Mouse (Mus musculus): ENCODE measurements around the gene Map2k6.
A peak's percentile ranks its signal among the peaks of the same experiment; 100 is the strongest.
"Not testable (repeated sequence)": the region's sequence is repeated elsewhere in the genome, so short reads cannot be mapped to it uniquely, and the experiment has no call there.

The Map2k6 gene

DNA sequence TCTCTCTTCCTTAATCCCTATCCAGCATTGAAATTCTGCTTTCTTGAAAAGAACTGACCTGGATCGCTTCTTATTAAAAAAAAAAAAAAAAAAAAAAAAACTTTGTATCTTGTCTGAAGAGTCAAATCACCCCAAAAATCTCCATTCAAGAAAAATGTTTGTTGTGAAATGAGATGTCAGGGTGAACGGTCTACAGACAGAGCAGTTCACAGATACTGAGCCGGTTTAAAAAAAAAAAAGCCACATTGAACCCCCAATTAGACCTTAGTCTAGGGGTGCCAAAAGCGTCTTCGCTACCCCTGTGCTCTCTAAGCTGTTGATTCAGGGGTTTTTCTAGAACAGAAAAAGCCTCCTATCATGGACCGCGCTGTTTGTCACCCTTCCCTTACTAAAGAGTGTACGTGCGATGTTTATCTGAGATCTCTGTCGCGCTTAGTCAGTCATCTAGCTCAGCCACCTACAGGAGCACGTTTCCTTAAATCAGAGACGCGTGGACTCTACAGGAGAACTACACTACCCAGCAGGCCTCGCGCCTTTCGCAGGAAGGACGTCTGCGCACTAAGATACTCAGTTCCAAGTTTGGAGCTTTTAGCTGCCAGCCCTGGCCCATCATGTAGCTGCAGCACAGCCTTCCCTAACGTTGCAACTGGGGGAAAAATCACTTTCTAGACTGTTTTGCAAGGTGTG lies at the start of gene Map2k6:
Gene Map2k6, plus strand, starts transcription at position 570 of the 687 bp plus-strand sequence.
- peak; percentile 78 for DNase-seq

DNA sequence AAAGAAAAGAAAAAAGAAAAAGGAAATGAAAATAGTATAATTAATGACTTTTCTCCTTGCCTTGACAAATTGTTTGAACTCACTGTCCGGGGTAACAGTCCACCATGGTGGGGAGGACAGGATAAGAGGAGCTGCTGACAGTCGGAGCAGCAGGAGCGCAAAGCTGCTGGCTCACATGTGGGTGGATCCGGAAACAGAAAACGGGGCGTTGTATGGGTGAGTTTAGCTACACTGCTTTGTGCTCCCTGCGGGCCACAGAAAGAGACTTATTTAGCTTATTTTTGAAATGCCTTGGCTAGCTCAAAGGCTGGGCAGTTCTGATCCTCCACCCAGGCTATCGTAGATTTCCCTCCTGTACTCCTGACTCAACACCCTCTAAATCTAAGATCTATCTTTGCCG lies 44.7 kb upstream of the Map2k6 start:
- no peak for DNase-seq

DNA sequence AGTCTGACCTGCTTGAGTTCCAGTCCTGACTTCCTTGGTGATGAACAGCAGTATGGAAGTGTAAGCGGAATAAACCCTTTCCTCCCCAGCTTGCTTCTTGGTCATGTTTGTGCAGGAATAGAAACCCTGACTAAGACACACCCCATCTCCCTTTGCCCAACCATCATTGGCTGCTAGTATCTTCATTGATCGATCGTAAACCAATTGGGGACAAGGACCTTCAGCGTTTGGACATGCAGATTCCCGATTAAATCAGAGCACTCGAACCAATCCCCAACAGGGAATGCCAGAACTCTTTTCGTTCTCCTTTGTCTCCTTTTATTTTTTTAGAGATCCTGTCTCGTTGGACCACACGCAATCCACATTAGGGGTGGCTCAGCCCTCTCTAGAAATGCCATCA lies 43.8 kb upstream of the Map2k6 start:
- DNase-seq = not testable (repeated sequence)

DNA sequence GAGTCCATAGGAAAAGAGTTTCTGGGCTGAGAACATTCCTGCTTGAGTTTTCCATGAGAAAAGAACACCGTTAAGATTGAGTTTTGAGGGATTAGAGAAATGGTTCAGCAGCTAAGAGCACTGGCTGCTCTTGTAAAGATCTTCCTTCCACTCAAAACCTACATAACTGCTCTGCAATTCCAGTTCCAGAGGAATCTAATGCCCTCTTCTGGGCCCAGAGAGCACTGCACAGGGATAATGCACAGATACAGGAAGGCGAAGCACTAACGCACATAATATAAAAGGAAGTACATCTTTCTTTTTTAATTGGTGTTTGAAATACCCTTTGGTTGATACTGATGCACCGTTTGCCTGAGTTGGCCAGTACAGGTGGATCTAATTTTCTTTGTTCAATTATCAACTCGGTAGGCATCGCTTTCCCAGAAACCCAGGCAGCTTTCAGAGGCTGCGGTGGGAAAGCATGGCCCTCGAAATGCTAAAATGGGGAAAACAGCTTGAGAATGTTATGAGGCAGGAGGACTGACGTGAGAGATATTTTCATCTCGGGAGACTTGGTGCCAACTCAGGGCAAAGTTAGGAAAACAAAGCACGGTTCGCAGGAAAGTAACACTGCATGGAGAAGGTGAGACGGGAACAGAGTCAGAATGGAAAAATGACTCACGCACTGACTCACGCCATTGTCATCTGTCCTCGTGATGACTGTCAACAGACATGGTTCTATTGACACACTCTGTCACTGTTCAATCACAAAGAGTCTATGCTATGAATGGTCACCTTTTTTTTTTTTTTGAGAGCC lies 41.0 kb upstream of the Map2k6 start:
- DNase-seq = peak; percentile 27

DNA sequence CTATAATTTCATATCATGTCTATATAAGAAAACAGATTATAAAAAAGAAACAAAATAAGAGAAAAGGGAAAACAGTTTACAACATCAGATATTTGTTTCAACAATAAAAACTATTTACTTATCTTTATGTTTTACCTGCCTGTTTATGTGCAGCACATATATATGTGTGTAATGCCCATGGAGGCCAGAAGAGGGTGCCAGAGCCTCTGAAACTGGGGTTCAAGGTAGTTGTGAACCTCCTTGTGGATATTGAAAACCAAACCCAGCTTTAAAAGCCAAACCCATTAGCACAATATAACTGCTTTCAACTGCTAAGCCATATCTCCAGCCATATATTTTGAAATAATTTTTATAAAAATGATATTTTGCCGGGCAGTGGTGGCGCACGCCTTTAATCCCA lies 33.9 kb upstream of the Map2k6 start:
- peak; percentile 70 for DNase-seq

DNA sequence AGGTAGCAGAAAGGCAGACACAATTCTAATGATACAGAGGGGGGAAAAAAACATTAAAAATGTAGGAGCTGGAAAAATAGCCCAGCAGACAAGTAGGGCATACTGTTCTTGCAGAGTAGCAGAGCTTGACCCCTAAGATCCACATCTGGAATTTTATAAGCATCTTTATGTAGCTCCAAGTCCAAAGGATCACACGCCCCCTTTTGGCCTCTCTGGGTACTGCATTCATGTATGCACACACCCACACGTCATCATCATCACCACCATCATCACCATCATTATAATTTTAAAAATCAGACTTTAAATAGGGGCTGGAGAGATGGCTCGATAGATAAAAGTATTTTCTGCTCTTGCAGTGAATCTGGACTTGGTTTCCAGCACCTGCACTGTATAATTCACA lies 32.0 kb upstream of the Map2k6 start:
- peak; percentile 7 for DNase-seq

DNA sequence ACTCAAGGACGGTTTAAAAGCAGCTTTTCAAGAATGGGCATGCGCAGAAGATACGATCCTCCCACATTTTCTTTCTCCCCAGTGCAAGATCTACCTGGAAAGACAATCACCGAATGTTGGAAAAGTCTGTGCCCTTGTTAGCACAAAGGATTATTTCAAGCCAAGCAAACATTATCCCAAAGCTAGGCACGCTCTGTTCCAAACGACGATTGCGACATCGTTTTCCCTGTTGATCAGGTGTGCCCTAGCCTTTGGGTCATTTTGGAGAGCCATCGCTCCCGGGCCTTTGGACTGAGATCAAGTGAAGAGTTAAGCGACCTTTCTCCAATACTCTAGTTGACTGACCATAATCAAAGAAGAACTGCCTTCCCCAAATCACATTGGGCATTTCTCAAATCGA lies 31.3 kb upstream of the Map2k6 start:
- DNase-seq = peak; percentile 51

DNA sequence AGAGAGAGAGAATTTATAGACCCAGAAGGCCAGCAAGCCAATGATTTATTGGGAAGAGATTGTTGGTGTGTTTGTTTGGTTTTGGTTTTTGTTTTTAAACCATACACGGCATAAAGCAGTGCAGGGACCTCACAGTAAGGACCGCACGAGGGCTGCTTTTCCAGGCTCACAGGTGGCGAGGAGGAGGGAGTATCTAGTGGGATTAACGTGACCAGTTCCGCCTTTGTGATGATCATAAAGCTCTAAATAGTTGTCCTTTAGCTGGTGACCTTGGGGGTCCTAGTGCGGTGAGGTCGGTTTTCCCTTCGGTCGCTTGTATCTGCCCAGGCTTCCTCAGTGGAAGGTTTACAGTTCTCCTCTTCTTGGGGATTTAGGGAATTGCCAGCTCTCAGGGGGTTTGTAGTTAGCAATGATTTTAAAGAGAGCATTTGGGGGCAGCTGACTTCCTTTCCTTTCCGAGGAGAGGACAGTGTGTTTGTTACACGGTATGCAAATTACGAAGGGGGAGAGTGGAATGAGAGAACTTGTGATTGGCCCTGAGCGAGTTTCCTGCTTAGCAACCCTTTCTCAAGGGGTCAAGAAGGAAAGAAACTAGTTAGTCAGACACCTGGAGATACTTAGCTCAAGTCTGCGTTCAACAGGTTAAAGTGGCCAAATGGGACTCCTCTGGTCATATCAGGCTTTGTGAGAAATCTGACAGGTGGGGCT lies 29.5 kb upstream of the Map2k6 start:
- no peak for DNase-seq

DNA sequence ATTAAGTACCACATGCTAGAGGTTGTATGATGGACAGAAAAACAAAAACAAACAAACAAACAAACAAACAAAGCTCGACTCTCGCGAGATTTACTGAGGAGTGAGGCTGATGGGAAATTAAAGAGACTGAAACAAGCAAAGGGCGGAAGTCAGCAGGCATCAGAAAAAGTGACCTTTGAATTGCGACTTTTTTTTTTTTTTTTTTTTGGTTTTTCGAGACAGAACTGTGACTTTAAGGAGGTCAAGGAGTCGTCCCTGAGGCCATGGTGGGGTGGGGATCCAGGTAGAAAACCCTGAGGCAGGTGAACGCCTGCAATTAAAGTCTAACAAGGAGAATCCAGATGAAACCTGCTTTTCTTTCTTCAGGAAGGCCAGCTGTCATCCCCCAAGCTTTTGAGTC lies 27.1 kb upstream of the Map2k6 start:
- DNase-seq = no peak

DNA sequence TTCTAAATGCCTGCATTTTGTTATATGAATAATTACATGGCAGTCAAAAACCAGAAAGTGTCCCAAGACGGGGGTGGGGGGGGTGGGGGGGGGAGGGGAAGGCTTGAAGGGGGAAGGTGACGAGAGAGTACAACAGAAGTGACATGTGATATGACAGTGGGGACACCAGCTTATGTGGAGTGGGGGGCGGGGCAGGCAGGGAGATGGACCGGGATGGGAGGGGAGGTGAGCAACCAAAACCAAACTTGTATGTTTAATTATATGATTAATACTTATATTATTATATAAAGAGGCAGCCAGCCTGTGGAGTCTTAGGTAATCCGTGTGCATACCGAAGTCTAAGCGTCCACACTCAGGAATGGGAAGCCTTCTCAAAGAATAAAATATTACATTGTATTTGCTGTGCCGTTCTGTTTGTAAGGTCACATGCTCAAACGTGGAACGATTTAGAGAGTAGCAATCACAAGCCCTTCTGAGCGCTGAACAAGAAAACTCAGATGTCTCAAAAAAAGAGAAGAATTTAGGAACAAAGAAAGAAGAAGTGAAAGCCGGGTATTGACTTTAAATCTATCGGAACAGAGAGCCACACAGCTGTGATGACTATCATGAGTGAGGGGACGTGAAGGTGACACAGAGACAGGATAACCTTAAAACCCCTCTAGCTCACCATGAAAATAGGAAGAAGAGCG lies 26.5 kb upstream of the Map2k6 start:
- DNase-seq = no peak

DNA sequence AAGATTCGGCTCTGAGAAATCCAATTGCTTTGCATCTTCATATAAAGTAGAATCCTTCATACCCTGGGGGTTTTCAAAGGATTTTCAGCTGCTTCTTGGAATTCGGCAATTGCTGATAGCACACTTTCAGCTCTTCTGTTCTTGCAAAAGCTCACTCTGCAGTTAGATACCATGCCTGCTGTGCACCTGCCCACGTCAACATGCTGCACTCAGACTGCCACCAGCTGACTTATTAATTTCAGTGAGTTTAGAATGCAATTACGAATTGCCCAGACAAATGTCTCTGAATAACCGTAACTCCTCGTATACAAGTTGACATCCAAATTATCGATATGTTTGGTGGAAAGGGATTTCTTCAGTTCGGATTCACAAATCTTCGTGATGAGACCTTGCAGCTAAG lies 24.9 kb upstream of the Map2k6 start:
- DNase-seq = no peak

DNA sequence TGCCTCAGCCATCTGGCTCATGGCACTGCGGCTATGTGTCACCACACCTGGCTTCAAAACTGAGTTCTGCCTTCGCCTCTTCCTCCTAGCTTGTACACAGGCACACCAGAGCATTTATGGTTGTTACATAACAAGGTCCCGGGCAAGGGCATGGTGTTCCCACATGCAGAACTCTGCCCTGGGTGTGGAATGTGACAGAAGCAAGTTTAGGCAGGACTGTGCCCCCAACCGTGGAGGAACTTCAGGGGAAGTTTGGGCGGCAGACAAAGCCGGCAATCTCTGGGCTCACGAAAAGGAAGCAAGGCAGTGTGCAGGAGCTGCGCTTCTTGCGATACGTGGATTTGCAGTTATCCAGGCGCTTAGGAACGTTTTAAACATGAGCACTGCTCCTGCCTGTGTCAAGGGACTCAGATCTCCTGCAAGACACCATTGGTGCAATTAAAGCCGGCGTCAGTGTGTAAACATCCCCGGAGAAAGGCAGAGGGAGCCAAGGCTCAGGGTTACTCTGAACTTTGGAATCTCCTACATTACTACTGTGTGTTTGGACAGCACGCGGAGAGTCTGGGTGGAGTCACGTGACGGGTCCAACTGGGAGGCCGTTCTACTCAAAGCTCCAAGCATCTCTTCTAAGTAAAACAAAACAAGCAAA lies 19.1 kb upstream of the Map2k6 start:
- peak; percentile 57 for DNase-seq

DNA sequence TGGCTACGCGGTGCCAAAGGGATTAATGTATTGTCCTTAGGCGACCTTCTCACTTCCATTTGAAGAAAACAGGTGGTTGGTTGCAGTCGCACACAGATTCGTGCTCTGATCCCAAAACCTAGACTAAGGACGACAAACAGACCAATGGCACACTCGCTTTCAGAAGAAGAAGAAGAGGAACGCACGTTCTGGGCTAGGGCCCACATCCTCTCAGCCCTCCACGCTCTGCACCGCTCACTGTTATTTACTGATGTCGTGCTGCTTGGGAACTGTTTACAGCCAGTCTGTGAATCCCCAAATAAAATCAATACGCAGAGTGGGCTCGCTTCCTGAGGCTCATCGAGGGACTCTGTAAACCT lies 18.6 kb upstream of the Map2k6 start:
- no peak for DNase-seq

DNA sequence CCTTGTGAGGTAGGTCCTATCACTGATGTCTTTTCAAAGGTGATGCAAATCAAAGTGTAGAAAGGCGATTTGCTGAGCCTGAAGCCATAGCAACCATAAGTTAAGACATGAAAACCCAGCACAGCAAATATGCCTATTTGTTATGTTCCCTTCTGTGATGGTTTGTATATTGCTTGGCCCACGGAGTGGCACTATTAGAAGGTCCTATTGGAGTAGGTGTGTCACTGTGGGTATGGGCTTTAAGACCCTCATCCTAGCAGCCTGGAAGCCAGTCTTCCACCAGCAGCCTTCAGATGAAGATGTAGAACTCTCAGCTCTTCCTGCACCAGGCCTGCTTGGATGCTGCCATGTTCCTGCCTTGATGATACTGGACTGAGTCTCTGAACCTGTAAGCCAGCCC lies 13.4 kb upstream of the Map2k6 start:
- no peak for DNase-seq

DNA sequence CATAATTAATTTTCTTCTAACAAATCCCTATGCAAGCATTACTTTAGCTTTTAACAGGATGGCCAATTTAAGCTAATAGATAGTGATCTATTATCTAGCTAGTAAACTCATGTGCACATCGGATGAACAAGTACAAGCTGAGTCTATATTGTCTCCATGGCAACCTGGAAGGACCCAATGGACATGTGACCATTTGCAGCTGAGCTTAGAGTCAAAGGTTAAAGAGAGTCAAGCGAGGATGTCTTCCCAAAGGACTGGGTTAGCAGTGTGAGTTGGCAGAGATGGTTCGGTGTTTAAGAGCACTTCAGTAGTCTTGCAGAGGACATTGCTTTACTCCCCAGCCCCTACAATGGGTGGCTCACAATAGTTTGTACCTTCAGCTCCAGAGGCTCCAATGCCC lies 6.2 kb upstream of the Map2k6 start:
- DNase-seq = no peak

DNA sequence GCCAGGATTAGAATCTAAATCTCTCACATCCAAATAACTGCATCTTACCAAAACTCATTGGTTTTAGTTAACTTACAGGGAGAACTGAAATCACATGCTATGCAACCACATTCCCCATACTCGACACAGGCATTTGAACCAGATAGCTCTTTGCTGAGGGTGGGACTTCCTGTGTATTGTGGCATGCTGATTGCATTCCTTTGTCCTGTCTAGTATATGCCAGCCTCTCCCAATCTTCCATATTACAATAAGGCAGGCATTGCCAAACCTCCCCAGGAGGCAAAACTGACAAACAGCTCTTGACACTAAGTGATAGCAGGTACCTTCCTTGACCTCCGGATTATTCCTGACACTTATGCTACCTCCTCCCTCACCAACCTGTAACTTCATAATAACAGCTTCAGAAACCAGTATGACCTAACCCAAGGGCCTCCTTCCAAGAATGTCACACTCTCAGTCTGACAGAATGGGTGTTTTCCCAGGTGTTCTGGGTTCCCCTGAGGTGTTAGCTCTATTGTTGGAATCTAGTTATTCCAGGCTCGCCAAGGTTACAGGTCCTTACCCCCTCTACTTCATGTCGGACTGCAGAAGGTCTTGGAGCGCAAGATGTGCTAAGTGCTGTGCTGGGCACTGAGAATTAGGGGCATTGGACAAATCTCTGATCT lies 4.0 kb upstream of the Map2k6 start:
- no peak for DNase-seq

DNA sequence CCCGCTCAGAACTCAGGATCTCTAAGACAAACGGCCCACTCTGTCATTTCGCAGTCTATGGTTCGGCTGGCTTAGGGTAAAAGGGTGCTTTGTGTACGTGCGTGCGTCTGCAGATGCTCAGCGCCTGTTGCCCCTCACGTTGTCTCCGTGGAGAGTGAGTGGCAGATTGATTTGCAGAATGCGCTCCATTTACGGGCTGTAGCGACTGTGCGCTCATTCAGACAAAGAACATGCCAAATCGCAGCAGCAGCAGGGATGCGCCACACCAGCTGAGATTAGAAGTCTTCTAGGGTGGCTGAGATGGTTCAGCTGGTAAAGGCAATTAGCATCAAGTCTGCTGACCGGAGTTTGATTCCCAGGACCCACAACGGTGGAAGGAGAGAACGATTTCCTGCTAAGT lies 2.8 kb upstream of the Map2k6 start:
- DNase-seq = no peak

DNA sequence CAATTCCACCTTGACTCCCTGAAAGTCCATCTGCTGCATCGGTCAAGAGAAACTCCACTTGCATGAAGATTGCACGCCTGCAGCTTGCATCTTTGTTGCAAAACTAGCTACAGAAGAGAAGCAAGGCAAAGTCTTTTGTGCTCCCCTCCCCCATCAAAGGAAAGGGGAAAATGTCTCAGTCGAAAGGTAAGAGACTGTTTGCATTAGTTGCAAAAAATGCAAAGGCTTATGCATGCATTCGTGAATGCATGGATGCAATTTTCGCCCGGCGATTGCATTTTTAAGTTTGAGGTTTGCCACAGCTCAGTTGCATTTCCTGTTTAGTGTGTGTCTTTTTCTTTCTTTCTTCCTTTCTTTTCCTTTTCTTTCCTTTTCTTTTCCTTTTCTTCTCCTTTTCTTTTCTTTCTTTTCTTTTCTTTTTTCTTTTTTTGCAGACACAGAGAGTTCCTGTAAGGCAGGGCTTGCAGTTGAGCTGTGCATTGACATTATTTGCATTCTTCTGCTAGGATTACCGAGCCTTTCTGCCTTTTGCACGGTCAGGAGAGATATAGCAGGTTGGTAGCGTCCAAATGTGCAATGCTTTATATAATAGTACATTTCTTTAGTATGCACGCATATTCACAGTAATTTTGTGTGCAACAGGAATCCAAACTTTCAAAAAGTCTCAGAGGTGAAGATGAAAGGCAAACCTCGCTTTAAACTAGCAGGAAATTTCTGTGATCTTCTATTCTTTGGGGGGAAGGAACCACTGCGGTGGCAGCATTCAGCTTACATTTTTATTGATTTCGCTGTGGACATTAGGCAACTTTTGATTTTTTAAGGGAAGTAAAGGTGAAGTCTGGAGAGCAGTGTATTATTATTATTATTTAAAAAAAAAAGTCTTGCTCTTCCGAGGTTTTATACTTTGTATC lies 573 bp downstream of the Map2k6 start:
- no peak for DNase-seq

DNA sequence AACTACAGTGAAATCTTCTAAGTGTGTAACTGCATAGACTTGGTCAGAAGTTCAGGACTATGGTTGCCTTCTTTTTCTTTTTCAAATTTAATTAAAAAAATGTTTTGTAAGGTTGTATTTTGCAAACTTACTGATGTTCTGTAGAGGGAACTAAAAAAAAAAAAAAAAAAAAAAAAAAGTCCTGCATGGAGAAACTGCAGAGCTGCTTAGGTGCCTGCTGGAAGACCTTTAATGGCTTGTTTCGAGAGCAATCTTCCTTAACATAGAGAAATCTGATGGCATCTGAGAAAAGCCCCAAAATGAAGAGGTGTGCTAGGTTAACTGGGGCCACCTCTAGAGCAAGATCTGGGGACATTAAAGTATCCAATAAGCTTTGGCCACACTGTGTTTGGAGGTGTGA lies 1.4 kb downstream of the Map2k6 start:
- no peak for DNase-seq

DNA sequence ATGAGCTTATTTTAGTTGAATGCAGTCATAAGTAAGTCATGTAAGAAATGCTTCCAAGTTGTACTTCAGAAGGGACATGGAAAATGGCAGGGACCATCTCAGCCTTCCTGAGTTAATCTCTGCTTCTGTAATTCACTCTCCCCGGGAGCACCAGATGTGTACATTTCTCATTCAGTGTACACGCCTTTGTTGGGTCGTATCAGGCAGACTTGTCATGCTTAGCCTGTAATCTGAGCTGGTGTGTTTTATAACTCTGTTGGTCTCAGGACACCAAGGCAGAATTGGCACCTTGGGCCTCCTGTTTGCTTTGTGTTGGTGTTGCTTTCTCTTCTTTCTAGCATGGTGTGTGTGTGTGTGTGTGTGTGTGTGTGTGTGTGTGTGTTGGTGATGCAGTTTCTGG lies 3.7 kb downstream of the Map2k6 start:
- DNase-seq = no peak

DNA sequence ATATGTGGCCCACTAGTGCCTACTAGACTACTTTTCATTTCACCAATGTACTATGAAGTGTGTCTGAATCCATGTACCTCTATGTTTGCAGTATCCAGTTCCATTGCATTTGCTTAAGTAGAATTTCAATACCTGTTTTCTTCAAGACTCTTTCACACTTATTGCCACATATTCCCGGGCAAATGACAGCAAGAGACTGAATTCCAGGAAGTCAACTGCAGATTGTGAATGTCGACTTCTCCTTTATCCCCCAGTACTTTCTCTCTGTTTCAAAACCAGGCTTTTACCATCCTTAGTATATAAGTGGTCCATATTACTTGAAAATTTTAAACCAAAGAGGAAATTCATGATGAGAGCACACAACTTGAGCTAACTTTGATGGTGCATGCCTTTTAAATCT lies 4.7 kb downstream of the Map2k6 start:
- DNase-seq = no peak

All from liver (tissue).